Mouse (Mus musculus) heart, embryonic 13.5 days (tissue): ENCODE data around the gene Dlst. TPM values are rescaled to one million over a fixed set of nuclear protein-coding genes. Genes with fewer than 3 reads are reported as not detected.
A peak's percentile ranks its signal among the peaks of the same experiment; 100 is the strongest.

Experiments used
- ATAC-seq: fragments of 200-750 bp; cut with Nextera tagmentation; 2 replicates; pipeline ENCODE4 v1.8.0; 2017; ENCODE audit warnings: moderate TSS enrichment; ENCODE audit not compliant: insufficient number of reproducible peaks, low FRiP score, low TSS enrichment; ENCODE audit errors: extremely low read depth
- H3K27ac ChIP-seq: fragments of 300-500 bp; sonication (generic); replicated peaks from 2 replicates; pipeline ENCODE4 v1.5.1; 2015; ENCODE audit warnings: moderate library complexity, mild to moderate bottlenecking, inconsistent platforms
- H3K27me3 ChIP-seq: fragments of 300-500 bp; sonication (generic); replicated peaks from 2 replicates; pipeline ENCODE4 v1.6.1; 2015; ENCODE audit warnings: mild to moderate bottlenecking, inconsistent platforms
- H3K36me3 ChIP-seq: fragments of 300-500 bp; sonication (generic); 2 replicates; pipeline ENCODE4 v1.6.1; 2015; ENCODE audit warnings: mild to moderate bottlenecking, inconsistent platforms
- H3K4me1 ChIP-seq: fragments of 300-500 bp; sonication (generic); 2 replicates; pipeline ENCODE4 v1.6.1; 2015; ENCODE audit warnings: inconsistent platforms
- H3K4me2 ChIP-seq: fragments of 300-500 bp; sonication (generic); 2 replicates; pipeline ENCODE4 v1.6.1; 2015; ENCODE audit warnings: inconsistent platforms, mild to moderate bottlenecking, moderate library complexity
- H3K4me3 ChIP-seq: fragments of 300-500 bp; sonication (generic); 2 replicates; pipeline ENCODE4 v1.5.1; 2015; ENCODE audit warnings: moderate library complexity, mild to moderate bottlenecking, inconsistent platforms
- H3K9ac ChIP-seq: fragments of 300-500 bp; sonication (generic); 2 replicates; pipeline ENCODE4 v1.6.1; 2015; ENCODE audit warnings: inconsistent platforms, mild to moderate bottlenecking, moderate library complexity
- H3K9me3 ChIP-seq: fragments of 300-500 bp; sonication (generic); 2 replicates; pipeline ENCODE4 v1.6.1; 2016; ENCODE audit warnings: inconsistent platforms
- WGBS: fragments of 180-500 bp; shearing (Covaris S2); methylation state at CpG from one replicate; pipeline ENCODE4 v1.1.7; 2015; ENCODE audit warnings: mixed read lengths; 5-methylcytosine and 5-hydroxymethylcytosine counted together
- polyA plus RNA-seq: library from polyadenylated mRNA; unstranded; fragments of >200 nt; fragmentation: Nextera tagmentation; extraction: Ambion mirVana; gene quantifications from 2 replicates; pipeline ENCODE4 v1.2.1, GENCODE M21; 2015

Dlst gene
- polyA plus RNA-seq, 1 experiment from 2014 or later, result 176 TPM

DNA sequence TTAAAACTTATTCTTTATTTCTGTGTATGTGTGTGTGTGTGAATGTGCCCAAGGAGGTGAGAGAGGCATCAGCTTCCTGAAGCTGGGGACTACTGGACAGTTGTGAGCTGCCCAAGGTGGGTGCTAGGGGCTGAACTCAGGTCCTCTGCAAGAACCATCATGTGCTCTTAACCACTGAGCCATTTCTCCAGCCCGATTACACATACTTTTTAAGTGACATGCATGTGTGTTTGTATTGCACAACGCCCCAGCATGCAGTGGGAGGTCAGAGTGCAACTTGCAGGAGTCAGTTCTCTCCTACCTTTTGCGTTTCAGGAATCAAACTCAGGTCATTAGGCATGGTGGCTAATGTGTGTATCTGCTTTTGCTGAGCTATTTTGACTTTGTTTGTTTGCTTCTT, 42.4 kb downstream of the Dlst start:
- WGBS, result 74% methylated on average over 3 of the region's 3 CpGs

DNA sequence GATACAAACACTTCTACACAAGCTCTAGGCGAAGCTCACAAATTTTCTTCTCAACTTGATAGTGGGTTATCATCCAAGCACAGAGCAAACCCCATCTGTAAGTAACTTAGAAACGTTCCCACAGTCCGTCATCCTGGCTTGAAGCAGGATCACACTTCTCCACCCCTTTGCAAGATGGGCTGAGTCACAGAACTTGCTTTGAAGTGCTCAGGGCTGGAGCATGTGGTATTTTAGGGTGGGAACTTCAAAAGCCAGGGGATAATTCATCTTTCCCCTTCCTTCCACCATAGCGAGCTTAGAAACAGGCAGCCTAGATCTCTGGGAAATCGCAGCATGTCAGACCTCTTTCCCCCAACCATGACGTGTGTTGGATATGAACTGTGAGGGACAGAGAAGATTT, 45.7 kb downstream of the Dlst start:
- WGBS, result 25% methylated on average over 6 of the region's 6 CpGs
- H3K4me3 ChIP-seq, result no peak overlapping the region
- H3K4me1 ChIP-seq, result peaks cover 7% of the 10 kb centered on the region
- H3K27ac ChIP-seq, result no peak overlapping the region
- no peaks in the 10 kb centered on the region for H3K36me3 ChIP-seq
- no peak overlapping the region for H3K4me2 ChIP-seq
- H3K27me3 ChIP-seq, result peaks cover 8% of the 10 kb centered on the region; the same call in 1 of the 2 replicates
- no peaks in the 10 kb centered on the region for H3K9me3 ChIP-seq
- ATAC-seq, result no peak
- no peak overlapping the region for H3K9ac ChIP-seq

More for the DNA sequence above, 42.4 kb downstream of the Dlst start:
- Histone ChIP-seq H3K4me3 (no peak overlapping the region), H3K27me3 (peaks cover 29% of the 10 kb centered on the region), H3K4me1 (peaks cover 17% of the 10 kb centered on the region), H3K36me3 (no peaks in the 10 kb centered on the region), H3K4me2 (no peak overlapping the region), H3K27ac (no peak overlapping the region), H3K9ac (no peak overlapping the region), H3K9me3 (no peaks in the 10 kb centered on the region)
- ATAC-seq, result no peak

DNA sequence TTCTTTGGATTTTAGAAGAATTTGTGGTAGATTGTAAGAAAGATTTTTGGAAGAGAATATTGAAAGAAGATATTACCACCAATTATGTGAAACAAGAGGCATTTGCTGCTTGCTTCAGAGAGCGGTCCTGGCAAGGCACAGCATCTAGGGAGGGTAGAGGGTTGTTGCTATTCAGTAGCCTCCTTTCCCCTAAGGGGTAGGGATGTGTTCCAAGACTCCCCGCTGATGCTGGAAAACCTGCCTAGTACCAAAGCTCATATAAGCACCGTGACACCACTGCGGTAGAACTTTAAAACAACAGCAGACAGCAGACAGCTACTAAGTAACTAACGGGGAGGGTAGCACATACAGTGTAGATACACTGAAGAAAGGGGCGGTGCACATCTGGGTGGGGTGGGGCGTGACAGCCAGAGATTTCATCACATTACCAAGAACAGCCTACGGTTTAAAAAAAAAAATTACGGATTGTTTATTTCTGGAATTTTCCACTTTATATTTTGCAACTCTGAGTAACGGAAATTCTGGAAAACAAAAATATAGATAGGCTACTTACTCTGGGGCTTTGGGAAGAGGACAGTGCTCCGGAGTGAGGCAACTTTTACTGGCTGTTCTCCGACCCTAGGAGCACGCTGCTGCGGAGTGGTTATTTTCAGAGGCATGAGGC, 47.3 kb downstream of the Dlst start:
- no peak overlapping the region for H3K4me2 ChIP-seq
- 0 out of 2 replicates have a peak, but pooled peaks cover 2% of the 10 kb centered on the region for H3K27me3 ChIP-seq
- no peak overlapping the region for H3K27ac ChIP-seq
- H3K9me3 ChIP-seq, result no peaks in the 10 kb centered on the region
- no peak overlapping the region for H3K4me3 ChIP-seq
- 81% methylated on average over 14 of the region's 14 CpGs for WGBS
- no peak for ATAC-seq
- no peaks in the 10 kb centered on the region for H3K36me3 ChIP-seq
- H3K4me1 ChIP-seq, result peaks cover 7% of the 10 kb centered on the region
- H3K9ac ChIP-seq, result no peak overlapping the region

DNA sequence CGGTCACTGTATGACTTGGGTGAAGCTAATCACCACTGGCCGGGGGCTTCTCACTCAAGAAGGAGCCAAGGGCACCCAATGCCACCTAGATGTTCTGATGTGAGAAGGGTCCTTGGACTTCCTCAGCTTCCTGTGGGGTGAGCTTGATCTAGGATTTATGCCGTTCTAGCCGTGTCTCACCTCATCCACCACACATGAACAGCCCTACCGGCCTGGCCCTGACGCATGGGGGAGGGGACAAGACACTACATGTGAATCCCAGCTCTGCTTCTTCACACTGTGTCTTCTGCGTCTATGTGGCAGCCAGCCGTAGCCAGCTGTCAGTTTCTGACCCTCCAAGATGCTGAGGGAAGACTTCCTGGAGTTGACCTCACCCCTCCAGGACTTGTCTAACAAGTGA, 48.2 kb downstream of the Dlst start:
- Histone ChIP-seq H3K4me1 (peaks cover 7% of the 10 kb centered on the region), H3K4me3 (no peak overlapping the region), H3K27ac (no peak overlapping the region), H3K27me3 (no peaks in the 10 kb centered on the region), H3K4me2 (no peak overlapping the region), H3K36me3 (no peaks in the 10 kb centered on the region), H3K9me3 (no peaks in the 10 kb centered on the region), H3K9ac (no peak overlapping the region)
- no peak for ATAC-seq
- WGBS, result 79% methylated on average over 8 of the region's 8 CpGs

DNA sequence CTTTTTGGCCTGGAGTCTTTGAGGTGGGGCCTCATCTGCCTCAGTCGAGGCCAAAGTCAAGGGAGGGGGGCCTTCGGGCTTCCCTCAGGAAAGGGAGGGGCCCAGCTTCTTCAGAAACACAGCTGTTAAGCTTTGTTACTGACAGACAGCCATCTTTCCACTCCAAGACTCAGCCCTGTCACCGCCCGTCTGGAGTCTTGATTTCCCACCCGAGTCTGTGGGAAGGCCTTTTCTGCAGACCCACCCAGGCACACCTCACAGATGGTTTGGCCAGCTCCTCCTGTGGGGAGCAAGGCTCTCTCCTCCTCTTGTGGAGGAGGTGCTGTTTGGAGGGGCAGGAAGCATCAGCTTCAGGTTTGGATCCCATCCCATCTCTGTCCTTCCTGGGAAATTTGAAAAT, 49.0 kb downstream of the Dlst start:
- H3K4me1 ChIP-seq, result peaks cover 7% of the 10 kb centered on the region
- no peaks in the 10 kb centered on the region for H3K27me3 ChIP-seq
- WGBS, result 59% methylated on average over 5 of the region's 5 CpGs
- H3K4me3 ChIP-seq, result no peak overlapping the region
- no peaks in the 10 kb centered on the region for H3K9me3 ChIP-seq
- ATAC-seq, result no peak
- no peaks in the 10 kb centered on the region for H3K36me3 ChIP-seq
- H3K4me2 ChIP-seq, result no peak overlapping the region
- H3K27ac ChIP-seq, result no peak overlapping the region
- H3K9ac ChIP-seq, result no peak overlapping the region

DNA sequence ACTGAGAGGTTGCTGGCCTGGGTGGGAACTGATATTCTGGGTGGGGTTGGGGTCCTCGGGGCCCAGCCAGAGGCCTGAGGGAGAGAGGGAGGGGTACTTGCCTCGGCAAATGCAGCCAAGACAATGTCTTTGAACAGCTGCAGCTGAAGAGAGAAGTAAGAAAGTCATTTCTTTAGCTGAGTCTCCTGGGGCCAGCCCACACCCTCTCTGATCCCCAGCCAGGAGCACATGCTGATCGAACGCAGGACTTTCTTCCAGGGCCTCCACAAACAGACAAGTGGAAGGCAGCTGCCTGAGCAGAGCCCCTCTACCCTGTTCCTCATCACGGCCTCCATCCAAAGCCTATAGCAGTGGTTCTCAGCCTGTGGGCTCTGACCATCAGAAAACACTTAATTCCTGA, 54.4 kb downstream of the Dlst start:
- Histone ChIP-seq H3K4me2 (no peak overlapping the region), H3K4me3 (no peak overlapping the region), H3K4me1 (peaks cover 9% of the 10 kb centered on the region), H3K27me3 (0 out of 2 replicates have a peak, but pooled peaks cover under 1% of the 10 kb centered on the region), H3K9me3 (no peaks in the 10 kb centered on the region), H3K27ac (no peak overlapping the region), H3K9ac (no peak overlapping the region), H3K36me3 (peaks cover 16% of the 10 kb centered on the region)
- ATAC-seq, result no peak
- WGBS, result 80% methylated on average over 5 of the region's 5 CpGs

DNA sequence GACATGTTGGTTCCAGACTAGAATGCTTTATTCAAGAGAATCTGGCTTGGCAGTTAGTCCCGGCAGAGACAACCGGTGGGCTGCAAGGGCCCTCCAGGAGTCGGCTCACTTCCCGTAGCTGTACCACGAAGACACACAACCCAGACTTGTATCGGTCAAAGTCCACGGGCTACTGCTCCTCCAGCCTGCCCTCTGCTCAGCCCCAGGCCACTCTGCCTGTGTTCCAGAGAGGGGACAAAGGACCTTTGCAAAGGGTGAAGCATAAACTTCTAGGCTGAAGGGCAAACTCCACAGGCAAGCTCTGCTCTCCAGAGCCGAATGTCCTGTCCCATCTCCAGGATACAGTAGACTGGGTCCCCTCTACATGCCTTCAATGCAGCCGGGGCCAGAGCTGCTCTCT, 56.0 kb downstream of the Dlst start:
- no peak overlapping the region for H3K4me3 ChIP-seq
- H3K9ac ChIP-seq, result no peak overlapping the region
- peaks cover 13% of the 10 kb centered on the region for H3K4me1 ChIP-seq
- H3K9me3 ChIP-seq, result no peaks in the 10 kb centered on the region
- no peak for ATAC-seq
- H3K27me3 ChIP-seq, result 0 out of 2 replicates have a peak, but pooled peaks cover 8% of the 10 kb centered on the region
- WGBS, result 78% methylated on average over 9 of the region's 9 CpGs
- H3K36me3 ChIP-seq, result peaks cover 16% of the 10 kb centered on the region
- no peak overlapping the region for H3K4me2 ChIP-seq
- H3K27ac ChIP-seq, result no peak overlapping the region

DNA sequence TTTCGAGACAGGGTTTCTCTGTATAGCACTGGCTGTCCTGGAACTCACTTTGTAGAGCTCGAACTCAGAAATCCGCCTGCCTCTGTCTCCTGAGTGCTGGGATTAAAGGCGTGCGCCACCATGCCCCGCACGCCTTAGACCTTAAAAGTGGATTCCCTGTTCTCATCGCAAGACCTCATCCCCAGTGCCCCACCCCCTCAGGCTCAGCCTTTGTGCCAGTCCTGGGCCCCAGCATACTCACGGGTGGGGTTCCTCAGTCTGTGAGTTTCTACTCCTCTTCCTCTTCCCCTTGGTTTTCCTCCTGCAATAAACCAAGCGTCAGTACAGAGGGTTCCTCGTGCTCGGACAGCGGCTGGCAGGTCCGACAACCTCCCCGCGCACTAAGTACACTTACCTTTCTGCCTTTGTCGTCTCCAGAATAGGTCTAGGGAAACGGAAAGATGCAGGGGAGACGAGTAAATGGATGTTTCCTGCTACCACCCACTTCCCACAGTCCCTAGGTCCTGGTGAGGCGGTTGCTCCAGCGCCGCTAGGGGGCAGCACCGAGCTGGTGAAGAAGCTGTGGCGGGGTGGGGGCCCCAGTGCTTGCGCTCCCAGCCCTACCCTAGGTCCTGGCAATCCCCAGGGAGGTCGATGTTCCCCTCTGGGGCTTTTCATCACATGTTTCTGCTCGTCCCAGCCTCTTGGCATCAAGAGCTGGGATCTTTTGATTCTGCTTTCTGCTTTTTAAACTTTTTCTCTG, 58.7 kb downstream of the Dlst start:
- Histone ChIP-seq H3K9me3 (no peaks in the 10 kb centered on the region), H3K36me3 (peaks cover 16% of the 10 kb centered on the region), H3K4me2 (peak overlapping the region; percentile 46), H3K4me1 (peaks cover 30% of the 10 kb centered on the region), H3K9ac (peak overlapping the region; percentile 64; the same call in 1 of the 2 replicates), H3K4me3 (peak overlapping the region; percentile 13; the same call in 1 of the 2 replicates), H3K27ac (no peak overlapping the region), H3K27me3 (0 out of 2 replicates have a peak, but pooled peaks cover 11% of the 10 kb centered on the region)
- WGBS, result 27% methylated on average over 27 of the region's 27 CpGs
- ATAC-seq, result no peak

DNA sequence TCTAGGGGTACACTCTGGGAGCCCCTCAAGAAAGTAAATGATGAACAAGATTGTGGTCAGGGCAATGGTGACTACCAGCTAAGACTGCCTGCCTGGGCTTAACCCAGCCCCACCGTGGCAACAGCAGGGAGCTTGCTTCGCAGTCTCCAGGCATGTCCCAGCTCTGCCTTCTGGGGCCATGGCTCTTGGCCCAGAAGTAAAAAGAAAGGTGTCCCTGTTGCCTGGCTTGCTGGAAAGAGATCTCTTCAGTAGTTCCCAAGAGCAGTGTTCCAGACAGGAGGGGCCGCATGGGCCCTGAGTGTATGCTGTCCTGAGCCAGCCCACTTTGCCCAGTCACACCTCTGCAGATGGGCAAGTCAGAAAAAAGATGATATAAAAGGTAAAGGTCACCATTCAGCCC, 59.2 kb downstream of the Dlst start:
- Histone ChIP-seq H3K9me3 (no peaks in the 10 kb centered on the region), H3K9ac (peak overlapping the region; percentile 55; the same call in 1 of the 2 replicates), H3K4me2 (peak overlapping the region; percentile 46; the same call in 1 of the 2 replicates), H3K27me3 (0 out of 2 replicates have a peak, but pooled peaks cover 11% of the 10 kb centered on the region), H3K36me3 (peaks cover 16% of the 10 kb centered on the region), H3K27ac (no peak overlapping the region), H3K4me1 (peaks cover 35% of the 10 kb centered on the region), H3K4me3 (no peak overlapping the region)
- ATAC-seq, result no peak
- 64% methylated on average over 3 of the region's 3 CpGs for WGBS

DNA sequence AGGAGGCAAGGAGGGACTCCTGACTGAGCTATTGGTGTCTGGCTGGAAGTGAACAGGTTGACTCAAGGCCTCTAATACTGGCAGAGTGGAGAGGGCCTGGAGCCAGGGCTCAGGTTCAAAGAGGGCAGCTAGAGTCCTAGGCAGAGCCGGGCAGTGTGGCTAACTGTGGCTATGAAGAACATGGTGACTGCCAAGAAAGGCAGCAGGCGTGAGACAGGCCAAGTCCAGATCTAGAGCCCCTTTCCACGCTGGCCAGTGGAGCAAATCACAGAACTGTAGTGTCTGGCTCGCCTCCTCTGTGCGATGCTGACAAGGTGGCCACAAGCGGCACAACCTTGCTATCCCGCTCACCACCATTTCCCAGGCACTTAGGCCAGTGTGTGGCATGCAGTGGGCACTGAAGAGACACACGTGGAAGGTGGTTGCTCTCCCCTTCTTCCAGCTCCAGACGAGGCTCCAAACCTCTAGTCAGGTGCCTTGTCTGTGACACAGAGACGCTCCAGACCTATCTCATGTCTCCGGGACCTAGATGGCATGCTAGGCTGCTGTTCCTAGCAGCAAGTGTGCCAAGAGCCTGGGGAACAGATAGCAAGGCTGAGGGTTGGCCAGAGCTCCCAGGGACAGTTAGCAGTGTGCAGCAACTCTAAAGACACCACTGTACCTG, 59.8 kb downstream of the Dlst start:
- H3K27ac ChIP-seq, result no peak overlapping the region
- H3K9ac ChIP-seq, result no peak overlapping the region
- peaks cover 40% of the 10 kb centered on the region for H3K4me1 ChIP-seq
- 0 out of 2 replicates have a peak, but pooled peaks cover 11% of the 10 kb centered on the region for H3K27me3 ChIP-seq
- ATAC-seq, result no peak
- WGBS, result 76% methylated on average over 11 of the region's 11 CpGs
- H3K4me2 ChIP-seq, result no peak overlapping the region
- H3K9me3 ChIP-seq, result no peaks in the 10 kb centered on the region
- peaks cover 16% of the 10 kb centered on the region for H3K36me3 ChIP-seq
- H3K4me3 ChIP-seq, result no peak overlapping the region

DNA sequence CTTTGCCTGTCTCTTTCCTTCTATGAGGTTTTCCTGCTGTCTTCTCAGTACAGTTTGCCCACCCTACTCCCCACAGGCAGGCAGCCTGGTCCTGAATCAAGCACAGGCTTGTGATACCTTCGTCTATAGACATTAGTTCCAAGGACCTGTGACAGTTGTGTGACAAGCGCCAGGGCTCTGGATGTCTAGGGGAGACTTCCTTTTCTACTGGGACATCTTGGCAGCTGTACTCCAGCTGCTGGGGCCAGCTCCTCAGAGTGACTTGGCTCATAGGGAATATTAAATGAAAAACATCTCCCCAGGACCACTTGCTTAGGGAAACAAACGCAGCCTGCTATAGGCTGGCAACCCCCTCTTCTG, 60.3 kb downstream of the Dlst start:
- Histone ChIP-seq H3K27me3 (0 out of 2 replicates have a peak, but pooled peaks cover 11% of the 10 kb centered on the region), H3K9ac (no peak overlapping the region), H3K4me1 (peaks cover 46% of the 10 kb centered on the region), H3K4me3 (no peak overlapping the region), H3K9me3 (no peaks in the 10 kb centered on the region), H3K36me3 (peaks cover 11% of the 10 kb centered on the region), H3K27ac (no peak overlapping the region), H3K4me2 (no peak overlapping the region)
- ATAC-seq, result no peak
- 75% methylated on average over 3 of the region's 3 CpGs for WGBS
